Mouse (Mus musculus) C2C12 (cell line): ENCODE measurements around the gene Fmnl3. TPM values are rescaled to one million over a fixed set of nuclear protein-coding genes. Genes with fewer than 3 reads are reported as not detected.

Experiments used
- H3K27me3 ChIP-seq: one replicate; pipeline ENCODE4 v1.6.1; 2011; ENCODE audit not compliant: control insufficient read depth, insufficient read depth, insufficient read length
- H3K36me3 ChIP-seq: one replicate; pipeline ENCODE4 v1.6.1; 2011; ENCODE audit not compliant: control insufficient read depth, insufficient read depth
- H3K4me3 ChIP-seq: one replicate; pipeline ENCODE4 v1.5.1; 2011; ENCODE audit warnings: mild to moderate bottlenecking, control low read depth; ENCODE audit not compliant: poor library complexity, insufficient read depth, severe bottlenecking
- H3K79me2 ChIP-seq: one replicate; pipeline ENCODE4 v1.6.1; 2011; ENCODE audit not compliant: control insufficient read depth, insufficient read depth
- H3K79me3 ChIP-seq: one replicate; pipeline ENCODE4 v1.6.1; 2011; ENCODE audit warnings: low read depth, control low read depth
- H3ac ChIP-seq: one replicate; pipeline ENCODE3; 2011; ENCODE audit warnings: low read depth; ENCODE audit not compliant: control insufficient read depth, insufficient read length
- CEBPB ChIP-seq: IDR thresholded peaks from one replicate; pipeline ENCODE4 v1.6.1; 2011; ENCODE audit warnings: low read depth, mild to moderate bottlenecking, control low read depth, moderate library complexity
- CTCF ChIP-seq: IDR thresholded peaks from one replicate; pipeline ENCODE4 v1.5.1; 2011; ENCODE audit not compliant: control insufficient read depth, insufficient read depth, insufficient read length
- FOSL1 ChIP-seq: IDR thresholded peaks from one replicate; pipeline ENCODE4 v1.8.0; 2011; ENCODE audit warnings: mild to moderate bottlenecking, low read length; ENCODE audit not compliant: poor library complexity, insufficient read depth, severe bottlenecking
- MAX ChIP-seq: IDR thresholded peaks from one replicate; pipeline ENCODE4 v1.6.1; 2011; ENCODE audit warnings: mild to moderate bottlenecking, control low read depth
- MYOD1 ChIP-seq: IDR thresholded peaks from one replicate; pipeline ENCODE4 v1.6.1; 2011; ENCODE audit warnings: low read depth; ENCODE audit not compliant: control insufficient read depth, insufficient read length
- MYOG ChIP-seq: IDR thresholded peaks from one replicate; pipeline ENCODE4 v1.6.1; 2011; ENCODE audit not compliant: control insufficient read depth, insufficient read length; ENCODE audit errors: extremely low read depth
- USF1 ChIP-seq: IDR thresholded peaks from one replicate; pipeline ENCODE4 v1.6.1; 2011; ENCODE audit warnings: low read depth, mild to moderate bottlenecking, control low read depth, moderate library complexity
- polyA plus RNA-seq: library from polyadenylated mRNA; unstranded; fragments of >200 nt; fragmentation: generic; extraction: Trizol; gene quantifications from one replicate; pipeline ENCODE4 v1.2.1, GENCODE M21; 2012; ENCODE audit warnings: missing spikeins

Fmnl3 gene
- polyA plus RNA-seq, 1 experiment: 76.6 TPM

DNA sequence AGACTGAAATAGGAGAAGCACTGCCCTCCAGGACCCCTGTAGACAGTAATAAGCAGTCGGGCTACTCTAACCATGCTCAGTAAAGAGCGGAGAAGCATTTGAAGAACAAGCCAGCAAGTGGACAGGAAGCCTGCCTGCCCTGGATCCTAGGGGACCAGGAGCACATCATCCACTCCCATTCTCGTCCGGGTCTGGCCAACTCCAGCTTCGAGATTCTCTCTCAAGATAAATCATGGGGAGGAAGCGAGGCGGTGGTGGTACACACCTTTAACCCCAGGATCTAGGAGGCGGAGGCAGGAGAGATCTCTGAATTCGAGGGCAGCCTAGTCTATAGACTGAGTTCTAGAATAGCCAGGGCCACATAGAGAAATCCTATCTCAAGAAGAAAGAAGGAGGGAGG, 46.1 kb downstream of the Fmnl3 start:
- no peaks in the 10 kb centered on the region for H3K27me3 ChIP-seq
- no peak overlapping the region for H3ac ChIP-seq
- no peaks in the 10 kb centered on the region for H3K79me2 ChIP-seq
- no peak for TF ChIP-seq FOSL1
- no peak for TF ChIP-seq USF1
- TF ChIP-seq CTCF: no peak
- no peak for TF ChIP-seq MYOG
- TF ChIP-seq CEBPB: no peak
- TF ChIP-seq MAX: no peak
- TF ChIP-seq MYOD1: no peak
- no peaks in the 10 kb centered on the region for H3K79me3 ChIP-seq
- peaks cover 96% of the 10 kb centered on the region for H3K36me3 ChIP-seq
- no peak overlapping the region for H3K4me3 ChIP-seq

DNA sequence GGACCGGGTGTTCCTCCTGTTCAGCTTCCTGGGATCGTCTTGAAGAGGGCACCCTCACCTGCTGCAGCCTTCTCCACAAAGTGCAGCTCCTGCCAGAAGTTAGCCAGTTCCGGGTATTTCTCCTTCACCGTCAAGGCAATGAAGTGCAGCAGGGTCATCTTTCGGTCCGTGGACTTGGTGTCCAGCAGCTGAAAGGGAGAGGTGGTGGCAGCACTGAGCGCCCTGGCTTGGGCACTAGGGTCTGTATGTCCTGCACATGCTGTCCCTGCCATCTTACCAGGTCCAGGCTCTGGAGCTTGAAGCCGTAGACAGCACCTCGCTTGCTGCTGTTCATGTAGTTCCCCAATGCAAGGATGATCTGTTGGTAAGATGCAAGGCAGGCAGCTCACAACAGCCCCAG, 49.3 kb downstream of the Fmnl3 start:
- no peak overlapping the region for H3ac ChIP-seq
- H3K27me3 ChIP-seq: no peaks in the 10 kb centered on the region
- TF ChIP-seq MAX: no peak
- no peak for TF ChIP-seq MYOD1
- no peak for TF ChIP-seq CTCF
- no peak for TF ChIP-seq FOSL1
- no peak for TF ChIP-seq USF1
- TF ChIP-seq MYOG: no peak
- TF ChIP-seq CEBPB: no peak
- no peaks in the 10 kb centered on the region for H3K79me3 ChIP-seq
- H3K36me3 ChIP-seq: peaks cover 96% of the 10 kb centered on the region
- no peaks in the 10 kb centered on the region for H3K79me2 ChIP-seq
- H3K4me3 ChIP-seq: no peak overlapping the region

- Histone ChIP-seq H3K36me3 (peaks cover 96% of the 10 kb centered on the region), H3K4me3 (no peak overlapping the region), H3ac (no peak overlapping the region), H3K79me2 (no peaks in the 10 kb centered on the region), H3K27me3 (no peaks in the 10 kb centered on the region), H3K79me3 (no peaks in the 10 kb centered on the region)
- no peak for TF ChIP-seq MYOG
- TF ChIP-seq CTCF: no peak
- no peak for TF ChIP-seq CEBPB
- no peak for TF ChIP-seq USF1
- TF ChIP-seq MAX: no peak
- TF ChIP-seq FOSL1: no peak
- TF ChIP-seq MYOD1: no peak
Measured at GRCm38 (mm10) chr15:99320168-99320674, 50.1 kb downstream of the Fmnl3 start.

DNA sequence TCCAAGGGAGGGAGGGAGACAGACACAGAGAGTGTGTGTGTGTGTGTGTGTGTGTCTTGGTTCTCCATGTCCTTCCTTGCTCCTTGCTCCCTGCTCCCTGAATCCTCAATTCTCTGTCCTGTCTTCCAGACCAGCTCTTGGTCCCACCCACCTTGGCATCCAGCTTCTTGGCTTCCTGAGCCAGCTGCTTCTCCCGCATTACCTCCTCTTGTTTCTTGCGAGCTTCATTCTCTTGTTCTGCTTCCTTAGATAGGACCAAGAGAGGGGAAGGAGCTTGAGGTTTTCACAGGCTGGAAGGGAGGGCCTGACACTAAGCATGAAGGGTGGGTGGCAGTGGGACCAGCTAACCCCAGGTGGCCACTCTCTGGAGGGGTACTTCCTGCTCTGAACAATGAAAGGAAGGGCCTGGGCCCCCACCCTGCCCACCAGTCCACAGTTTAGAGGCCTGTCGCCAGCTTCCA, 50.8 kb downstream of the Fmnl3 start:
- Histone ChIP-seq H3K27me3 (no peaks in the 10 kb centered on the region), H3K4me3 (no peak overlapping the region), H3K79me3 (no peaks in the 10 kb centered on the region), H3K79me2 (no peaks in the 10 kb centered on the region), H3K36me3 (peaks cover 93% of the 10 kb centered on the region), H3ac (no peak overlapping the region)
- TF ChIP-seq CEBPB (no peak), USF1 (no peak), CTCF (no peak), MAX (no peak), MYOD1 (no peak), FOSL1 (no peak), MYOG (no peak)

GRCm38 (mm10) chr15:99318861-99319410, 51.3 kb downstream of the Fmnl3 start:
- Histone ChIP-seq H3ac (no peak overlapping the region), H3K36me3 (peaks cover 88% of the 10 kb centered on the region), H3K79me2 (no peaks in the 10 kb centered on the region), H3K4me3 (no peak overlapping the region), H3K27me3 (no peaks in the 10 kb centered on the region), H3K79me3 (no peaks in the 10 kb centered on the region)
- TF ChIP-seq MYOD1 (no peak), FOSL1 (no peak), CTCF (no peak), MAX (no peak), MYOG (no peak), USF1 (no peak), CEBPB (no peak)
